Mouse (Mus musculus): ENCODE results near the gene Olfr1049.
"Not testable (repeated sequence)": the region's sequence is repeated elsewhere in the genome, so short reads cannot be mapped to it uniquely, and the experiment has no call there.

The Olfr1049 gene

GRCm38 (mm10) chr2:86258228-86258627 lies at the start of gene Olfr1049:
Olfr1049 (minus strand) TSS chr2:86258328.
- not testable (repeated sequence) for DNase-seq (ENCODE audit: low spot score)

- no peak for DNase-seq (ENCODE audit: low spot score)
Observed at GRCm38 (mm10) chr2:86292155-86292554, 34.0 kb upstream of the Olfr1049 start, which contains the start of gene Olfr1052. Olfr1052 (plus strand) TSS chr2:86292455.

DNA sequence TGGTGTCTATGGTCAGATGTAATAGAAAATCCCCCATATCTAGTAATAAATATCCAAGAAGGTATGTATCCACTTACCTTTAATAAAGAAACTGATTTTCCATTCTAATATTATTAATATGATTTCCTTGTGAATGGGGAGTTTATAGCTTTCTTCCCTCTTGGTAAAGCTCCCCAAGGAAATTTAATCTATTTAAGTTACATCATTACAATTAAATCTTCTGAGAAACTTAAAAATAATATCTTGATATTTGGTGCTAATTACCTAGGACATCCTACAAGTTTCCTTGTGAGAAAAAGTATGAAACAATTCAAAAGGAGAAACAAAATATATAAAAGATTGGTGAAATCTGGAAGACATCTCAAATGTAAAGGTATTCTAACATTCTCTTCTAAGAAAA lies 20.9 kb upstream of the Olfr1049 start, which contains the start of gene Olfr1051:
Gene Olfr1051, minus strand, starts transcription at position 101 of the 400 bp plus-strand sequence.
- DNase-seq (ENCODE audit: low spot score): not testable (repeated sequence)

GRCm38 (mm10) chr2:86240189-86240588 lies 17.9 kb downstream of the Olfr1049 start, which contains the start of gene Olfr1048:
Olfr1048 (minus strand) TSS chr2:86240289.
- DNase-seq (ENCODE audit: low spot score): no peak

DNA sequence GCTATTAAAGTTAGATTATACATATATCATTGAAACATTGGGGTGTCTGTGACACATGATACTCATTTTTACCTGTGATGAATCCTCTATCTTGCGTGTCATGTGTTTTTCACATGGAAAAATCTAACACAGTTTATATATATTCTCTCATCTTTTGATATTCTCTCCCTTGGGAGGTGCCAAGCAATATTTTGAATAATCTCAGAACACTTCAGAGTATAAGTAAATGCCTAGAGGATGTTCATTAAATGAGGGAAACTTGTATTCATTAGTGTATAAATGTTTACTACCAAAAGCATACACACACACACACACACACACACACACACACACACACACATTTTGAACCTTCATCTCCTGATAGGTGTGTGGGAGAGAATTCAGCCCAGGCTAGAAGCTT lies 26.8 kb downstream of the Olfr1049 start, which contains the start of gene Olfr1047:
Gene Olfr1047, minus strand, starts transcription at position 101 of the 400 bp plus-strand sequence.
- no peak for DNase-seq (ENCODE audit: low spot score)

DNA sequence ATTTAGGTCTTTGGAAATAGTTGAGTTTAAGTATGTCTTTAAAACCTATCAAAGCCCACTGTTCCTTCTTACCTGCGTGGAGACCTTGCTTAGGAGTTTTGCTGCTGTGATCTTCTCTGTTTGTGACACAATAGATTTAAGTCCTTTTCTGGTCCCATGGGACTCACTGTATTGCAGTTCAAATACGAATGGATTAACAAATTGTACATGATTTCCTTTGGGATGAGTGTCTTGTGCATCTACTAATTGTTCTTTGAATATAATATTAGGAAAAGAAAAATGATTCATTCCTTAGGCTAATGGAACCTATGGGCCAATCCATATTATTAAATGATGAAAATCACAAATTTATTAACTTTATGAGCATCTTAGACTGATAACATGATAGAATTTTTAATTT lies 38.9 kb downstream of the Olfr1049 start, which contains the start of gene Olfr1046:
Gene Olfr1046, minus strand, starts transcription at position 101 of the 400 bp plus-strand sequence.
- no peak for DNase-seq (ENCODE audit: low spot score)
